Mouse (Mus musculus): Measurements from ENCODE around the gene Eif4a3. TPM values are rescaled to one million over a fixed set of nuclear protein-coding genes. Genes with fewer than 3 reads are reported as not detected.
"Not testable (repeated sequence)": the region's sequence is repeated elsewhere in the genome, so short reads cannot be mapped to it uniquely, and the experiment has no call there.

The Eif4a3 gene
- total and polyA plus RNA-seq, 2 experiments from 2014 or later: 157 to 212 TPM

- H3K4me1 ChIP-seq (ENCODE audit: control insufficient read depth, insufficient read depth): no peaks in the 10 kb centered on the region
- no peak for ATAC-seq (ENCODE audit: insufficient read depth, low read depth)
These were observed 34.1 kb downstream of the Eif4a3 start for GRCm38 (mm10) chr11:119265811-119266210.

GRCm38 (mm10) chr11:119264413-119264812 is 35.5 kb downstream of the Eif4a3 start:
- no peaks in the 10 kb centered on the region for H3K36me3 ChIP-seq (replicated peaks; ENCODE audit: control insufficient read depth, insufficient read depth, low read length)
- no peaks in the 10 kb centered on the region for H3K9me3 ChIP-seq (replicated peaks; ENCODE audit: control insufficient read depth, low read length)
- no peaks in the 10 kb centered on the region for H3K4me1 ChIP-seq (ENCODE audit: control insufficient read depth, insufficient read depth)
- DNase-seq (ENCODE audit: low spot score): no peak
- TF ChIP-seq CTCF (IDR thresholded peaks at IDR 0.05; ENCODE audit: low read depth): no peak
- no peak for TF ChIP-seq EP300 (IDR thresholded peaks at IDR 0.05; ENCODE audit: low read depth)
- no peak for ATAC-seq (ENCODE audit: insufficient read depth, low read depth)
- no peak overlapping the region for H3K4me3 ChIP-seq (ENCODE audit: low read depth, low read length)
- no peaks in the 10 kb centered on the region for H3K27me3 ChIP-seq (ENCODE audit: control insufficient read depth, insufficient read depth, low read length)
- H3K27ac ChIP-seq (ENCODE audit: low read depth): no peak overlapping the region
- no peak overlapping the region for H3K4me2 ChIP-seq (ENCODE audit: low read depth, low read length)
- H3K9ac ChIP-seq (replicated peaks; ENCODE audit: low read depth, low read length): no peak overlapping the region
- WGBS: 93% methylated on average over 13 of the region's 13 CpGs

More at GRCm38 (mm10) chr11:119265811-119266210, 34.1 kb downstream of the Eif4a3 start:
- no peaks in the 10 kb centered on the region for H3K9me3 ChIP-seq (replicated peaks; ENCODE audit: control insufficient read depth, low read length)
- no peak overlapping the region for H3K4me2 ChIP-seq (ENCODE audit: low read depth, low read length)
- no peak overlapping the region for H3K9ac ChIP-seq (replicated peaks; ENCODE audit: low read depth, low read length)
- no peak overlapping the region for H3K27ac ChIP-seq (ENCODE audit: low read depth)
- no peak for TF ChIP-seq CTCF (IDR thresholded peaks at IDR 0.05; ENCODE audit: low read depth)
- no peak for TF ChIP-seq EP300 (IDR thresholded peaks at IDR 0.05; ENCODE audit: low read depth)
- H3K36me3 ChIP-seq (replicated peaks; ENCODE audit: control insufficient read depth, insufficient read depth, low read length): peaks cover 5% of the 10 kb centered on the region; the same call in 1 of the 2 replicates
- 84% methylated on average over 7 of the region's 7 CpGs for WGBS
- H3K4me3 ChIP-seq (ENCODE audit: low read depth, low read length): no peak overlapping the region
- DNase-seq (ENCODE audit: low spot score): no peak
- H3K27me3 ChIP-seq (ENCODE audit: control insufficient read depth, insufficient read depth, low read length): no peaks in the 10 kb centered on the region

GRCm38 (mm10) chr11:119259977-119260376 is 39.9 kb downstream of the Eif4a3 start:
- ATAC-seq (ENCODE audit: insufficient read depth, low read depth): no peak

GRCm38 (mm10) chr11:119258572-119259322 is 41.1 kb downstream of the Eif4a3 start:
- Histone ChIP-seq H3K9ac (replicated peaks; ENCODE audit: low read depth, low read length) (0 out of 2 replicates have a peak overlapping the region, but pooled peaks have one; percentile 12), H3K27ac (ENCODE audit: low read depth) (no peak overlapping the region), H3K36me3 (replicated peaks; ENCODE audit: control insufficient read depth, insufficient read depth, low read length) (no peaks in the 10 kb centered on the region), H3K4me2 (ENCODE audit: low read depth, low read length) (peak overlapping the region; percentile 49), H3K4me3 (ENCODE audit: low read depth, low read length) (peak overlapping the region; percentile 22; the same call in 1 of the 2 replicates), H3K9me3 (replicated peaks; ENCODE audit: control insufficient read depth, low read length) (no peaks in the 10 kb centered on the region), H3K4me1 (ENCODE audit: control insufficient read depth, insufficient read depth) (no peaks in the 10 kb centered on the region), H3K27me3 (ENCODE audit: control insufficient read depth, insufficient read depth, low read length) (no peaks in the 10 kb centered on the region)
- ATAC-seq (ENCODE audit: insufficient read depth, low read depth) (peak; percentile 71), DNase-seq (ENCODE audit: low spot score) (no peak)
- 59% methylated on average over 23 of the region's 23 CpGs for WGBS
- TF ChIP-seq CTCF (IDR thresholded peaks at IDR 0.05; ENCODE audit: low read depth) (no peak), EP300 (IDR thresholded peaks at IDR 0.05; ENCODE audit: low read depth) (no peak)

More at GRCm38 (mm10) chr11:119259977-119260376, 39.9 kb downstream of the Eif4a3 start:
- WGBS: 72% methylated on average over 8 of the region's 8 CpGs
- Histone ChIP-seq H3K27me3 (ENCODE audit: control insufficient read depth, insufficient read depth, low read length) (no peaks in the 10 kb centered on the region), H3K9ac (replicated peaks; ENCODE audit: low read depth, low read length) (no peak overlapping the region), H3K4me1 (ENCODE audit: control insufficient read depth, insufficient read depth) (no peaks in the 10 kb centered on the region), H3K27ac (ENCODE audit: low read depth) (no peak overlapping the region), H3K4me2 (ENCODE audit: low read depth, low read length) (no peak overlapping the region), H3K4me3 (ENCODE audit: low read depth, low read length) (no peak overlapping the region), H3K36me3 (replicated peaks; ENCODE audit: control insufficient read depth, insufficient read depth, low read length) (no peaks in the 10 kb centered on the region), H3K9me3 (replicated peaks; ENCODE audit: control insufficient read depth, low read length) (no peaks in the 10 kb centered on the region)
- no peak for TF ChIP-seq EP300 (IDR thresholded peaks at IDR 0.05; ENCODE audit: low read depth)
- no peak for TF ChIP-seq CTCF (IDR thresholded peaks at IDR 0.05; ENCODE audit: low read depth)
- DNase-seq (ENCODE audit: low spot score): no peak

GRCm38 (mm10) chr11:119258216-119258571 is 41.7 kb downstream of the Eif4a3 start:
- Histone ChIP-seq H3K4me3 (ENCODE audit: low read depth, low read length) (no peak overlapping the region), H3K9ac (replicated peaks; ENCODE audit: low read depth, low read length) (0 out of 2 replicates have a peak overlapping the region, but pooled peaks have one; percentile 12)
- WGBS: 57% methylated on average over 9 of the region's 9 CpGs

GRCm38 (mm10) chr11:119256557-119256956 is 43.3 kb downstream of the Eif4a3 start:
- 79% methylated on average over 5 of the region's 5 CpGs for WGBS
- H3K36me3 ChIP-seq (replicated peaks; ENCODE audit: control insufficient read depth, insufficient read depth, low read length); H3K4me2 ChIP-seq (ENCODE audit: low read depth, low read length); H3K4me3 ChIP-seq (ENCODE audit: low read depth, low read length); H3K9me3 ChIP-seq (replicated peaks; ENCODE audit: control insufficient read depth, low read length); ATAC-seq (ENCODE audit: insufficient read depth, low read depth); DNase-seq (ENCODE audit: low spot score); H3K9ac ChIP-seq (replicated peaks; ENCODE audit: low read depth, low read length); H3K4me1 ChIP-seq (ENCODE audit: control insufficient read depth, insufficient read depth); H3K27ac ChIP-seq (ENCODE audit: low read depth): not testable (repeated sequence)
- H3K27me3 ChIP-seq (ENCODE audit: control insufficient read depth, insufficient read depth, low read length): peaks cover 13% of the 10 kb centered on the region

More at GRCm38 (mm10) chr11:119258216-119258571, 41.7 kb downstream of the Eif4a3 start:
- TF ChIP-seq EP300 (IDR thresholded peaks at IDR 0.05; ENCODE audit: low read depth) (no peak), CTCF (IDR thresholded peaks at IDR 0.05; ENCODE audit: low read depth) (no peak)
- Histone ChIP-seq H3K27me3 (ENCODE audit: control insufficient read depth, insufficient read depth, low read length) (peaks cover 3% of the 10 kb centered on the region; the same call in 1 of the 2 replicates), H3K4me2 (ENCODE audit: low read depth, low read length) (peak overlapping the region; percentile 49), H3K4me1 (ENCODE audit: control insufficient read depth, insufficient read depth) (no peaks in the 10 kb centered on the region), H3K9me3 (replicated peaks; ENCODE audit: control insufficient read depth, low read length) (no peaks in the 10 kb centered on the region), H3K36me3 (replicated peaks; ENCODE audit: control insufficient read depth, insufficient read depth, low read length) (no peaks in the 10 kb centered on the region), H3K27ac (ENCODE audit: low read depth) (no peak overlapping the region)
- ATAC-seq (ENCODE audit: insufficient read depth, low read depth): no peak
- no peak for DNase-seq (ENCODE audit: low spot score)
